Mouse (Mus musculus): ENCODE measurements around the gene Scamp5. TPM values are rescaled to one million over a fixed set of nuclear protein-coding genes. Genes with fewer than 3 reads are reported as not detected.

Scamp5 gene
- total and polyA plus RNA-seq, 3 experiments: 0.22 TPM; not detected in 1

GRCm38 (mm10) chr9:57440620-57441019, 27.2 kb downstream of the Scamp5 start:
- no peak for DNase-seq (ENCODE audit: low spot score)
- TF ChIP-seq TAL1 (conservative IDR thresholded peaks at IDR 0.05; ENCODE audit: low read depth, low read length) (no peak), GATA1 (IDR thresholded peaks at IDR 0.05; ENCODE audit: borderline replicate concordance, low read length) (no peak), CTCF (IDR thresholded peaks at IDR 0.05; ENCODE audit: low read depth, low read length) (no peak), GATA2 (IDR thresholded peaks at IDR 0.05; ENCODE audit: borderline replicate concordance, low read depth, low read length) (no peak), POLR2AphosphoS5 (IDR thresholded peaks at IDR 0.05; ENCODE audit: insufficient replicate concordance, low read depth, low read length) (no peak)
- no peak for ATAC-seq (ENCODE audit: extremely low read depth, insufficient number of reproducible peaks, low FRiP score, poor library complexity, severe bottlenecking)
- peak overlapping the region; percentile 61; the same call in 1 of the 2 replicates for H3K4me3 ChIP-seq (ENCODE audit: low read depth, low read length)
- peaks cover 24% of the 10 kb centered on the region for H3K36me3 ChIP-seq (replicated peaks)
- H3K27me3 ChIP-seq (ENCODE audit: insufficient read depth, low read length): peaks cover 14% of the 10 kb centered on the region
- H3K4me1 ChIP-seq (ENCODE audit: insufficient read depth, low read depth, low read length): peaks cover 40% of the 10 kb centered on the region
- no peaks in the 10 kb centered on the region for H3K9me3 ChIP-seq (replicated peaks)

- Histone ChIP-seq H3K4me1 (ENCODE audit: insufficient read depth, low read depth, low read length) (peaks cover 44% of the 10 kb centered on the region), H3K27me3 (ENCODE audit: insufficient read depth, low read length) (peaks cover 5% of the 10 kb centered on the region), H3K4me3 (ENCODE audit: low read depth, low read length) (peak within 1 kb of the TSS; percentile 72), H3K9me3 (replicated peaks) (no peaks in the 10 kb centered on the region), H3K36me3 (replicated peaks) (peaks cover 34% of the 10 kb centered on the region)
- ATAC-seq (ENCODE audit: extremely low read depth, insufficient number of reproducible peaks, low FRiP score, poor library complexity, severe bottlenecking): peak; percentile 91
- peak; percentile 96 for DNase-seq (ENCODE audit: low spot score)
- TF ChIP-seq CTCF (IDR thresholded peaks at IDR 0.05; ENCODE audit: low read depth, low read length) (no peak), POLR2AphosphoS5 (IDR thresholded peaks at IDR 0.05; ENCODE audit: insufficient replicate concordance, low read depth, low read length) (no peak), GATA2 (IDR thresholded peaks at IDR 0.05; ENCODE audit: borderline replicate concordance, low read depth, low read length) (no peak), TAL1 (conservative IDR thresholded peaks at IDR 0.05; ENCODE audit: low read depth, low read length) (no peak), GATA1 (IDR thresholded peaks at IDR 0.05; ENCODE audit: borderline replicate concordance, low read length) (no peak)
These were observed 28.2 kb downstream of the Scamp5 start, which contains the start of gene Ppcdc for GRCm38 (mm10) chr9:57439522-57440295. TSS of gene Ppcdc (minus strand) at chr9:57440124.

GRCm38 (mm10) chr9:57439083-57439482, 28.8 kb downstream of the Scamp5 start:
- H3K4me3 ChIP-seq (ENCODE audit: low read depth, low read length): peak overlapping the region; percentile 72
- H3K36me3 ChIP-seq (replicated peaks): peaks cover 40% of the 10 kb centered on the region

GRCm38 (mm10) chr9:57437896-57438614, 29.8 kb downstream of the Scamp5 start:
- no peak for ATAC-seq (ENCODE audit: extremely low read depth, insufficient number of reproducible peaks, low FRiP score, poor library complexity, severe bottlenecking)
- 0 out of 2 replicates have a peak, but pooled peaks have one; percentile 13 for TF ChIP-seq TAL1 (conservative IDR thresholded peaks at IDR 0.05; ENCODE audit: low read depth, low read length)
- no peak for TF ChIP-seq GATA2 (IDR thresholded peaks at IDR 0.05; ENCODE audit: borderline replicate concordance, low read depth, low read length)
- Histone ChIP-seq H3K9me3 (replicated peaks) (no peaks in the 10 kb centered on the region), H3K36me3 (replicated peaks) (peaks cover 47% of the 10 kb centered on the region), H3K4me1 (ENCODE audit: insufficient read depth, low read depth, low read length) (peaks cover 57% of the 10 kb centered on the region), H3K27me3 (ENCODE audit: insufficient read depth, low read length) (no peaks in the 10 kb centered on the region; the same call in 1 of the 2 replicates), H3K4me3 (ENCODE audit: low read depth, low read length) (no peak overlapping the region)
- no peak for DNase-seq (ENCODE audit: low spot score)

More at GRCm38 (mm10) chr9:57439083-57439482, 28.8 kb downstream of the Scamp5 start:
- TF ChIP-seq POLR2AphosphoS5 (IDR thresholded peaks at IDR 0.05; ENCODE audit: insufficient replicate concordance, low read depth, low read length) (no peak), GATA1 (IDR thresholded peaks at IDR 0.05; ENCODE audit: borderline replicate concordance, low read length) (no peak), CTCF (IDR thresholded peaks at IDR 0.05; ENCODE audit: low read depth, low read length) (no peak), TAL1 (conservative IDR thresholded peaks at IDR 0.05; ENCODE audit: low read depth, low read length) (no peak), GATA2 (IDR thresholded peaks at IDR 0.05; ENCODE audit: borderline replicate concordance, low read depth, low read length) (no peak)
- ATAC-seq (ENCODE audit: extremely low read depth, insufficient number of reproducible peaks, low FRiP score, poor library complexity, severe bottlenecking) (no peak), DNase-seq (ENCODE audit: low spot score) (peak; percentile 21)
- Histone ChIP-seq H3K9me3 (replicated peaks) (no peaks in the 10 kb centered on the region), H3K4me1 (ENCODE audit: insufficient read depth, low read depth, low read length) (peaks cover 48% of the 10 kb centered on the region), H3K27me3 (ENCODE audit: insufficient read depth, low read length) (peaks cover 3% of the 10 kb centered on the region; the same call in 1 of the 2 replicates)

GRCm38 (mm10) chr9:57436166-57436565, 31.7 kb downstream of the Scamp5 start:
- DNase-seq (ENCODE audit: low spot score) (no peak), ATAC-seq (ENCODE audit: extremely low read depth, insufficient number of reproducible peaks, low FRiP score, poor library complexity, severe bottlenecking) (no peak)
- H3K27me3 ChIP-seq (ENCODE audit: insufficient read depth, low read length): no peaks in the 10 kb centered on the region
- peaks cover 66% of the 10 kb centered on the region for H3K36me3 ChIP-seq (replicated peaks)
- H3K9me3 ChIP-seq (replicated peaks): no peaks in the 10 kb centered on the region
- peaks cover 53% of the 10 kb centered on the region for H3K4me1 ChIP-seq (ENCODE audit: insufficient read depth, low read depth, low read length)
- no peak overlapping the region for H3K4me3 ChIP-seq (ENCODE audit: low read depth, low read length)
- TF ChIP-seq POLR2AphosphoS5 (IDR thresholded peaks at IDR 0.05; ENCODE audit: insufficient replicate concordance, low read depth, low read length) (no peak), GATA2 (IDR thresholded peaks at IDR 0.05; ENCODE audit: borderline replicate concordance, low read depth, low read length) (no peak), TAL1 (conservative IDR thresholded peaks at IDR 0.05; ENCODE audit: low read depth, low read length) (no peak), GATA1 (IDR thresholded peaks at IDR 0.05; ENCODE audit: borderline replicate concordance, low read length) (no peak), CTCF (IDR thresholded peaks at IDR 0.05; ENCODE audit: low read depth, low read length) (no peak)

Measured in G1E (cell line).